Mouse (Mus musculus): Measurements from ENCODE around the gene Rfx7.

GRCm38 (mm10) chr9:72660911-72661310 lies 128.9 kb downstream of the Rfx7 start:
- TF ChIP-seq POLR2A (IDR thresholded peaks at IDR 0.05; ENCODE audit: insufficient read depth, low read length) (no peak), CTCF (IDR thresholded peaks at IDR 0.05; ENCODE audit: low read depth, low read length) (no peak), EP300 (IDR thresholded peaks at IDR 0.05; ENCODE audit: insufficient read depth, low read depth, low read length) (no peak)
